Mouse (Mus musculus) heart, postnatal 0 days (tissue): Measurements from ENCODE around the gene Fam168b.

Experiments used
- CTCF ChIP-seq: IDR thresholded peaks from 2 replicates; pipeline ENCODE4 v1.5.1; 2016; ENCODE audit warnings: antibody characterized with exemption, control low read depth, low read depth
- EP300 ChIP-seq: IDR thresholded peaks from 2 replicates; pipeline ENCODE4 v1.6.1; 2016; ENCODE audit warnings: antibody characterized with exemption, low read depth

DNA sequence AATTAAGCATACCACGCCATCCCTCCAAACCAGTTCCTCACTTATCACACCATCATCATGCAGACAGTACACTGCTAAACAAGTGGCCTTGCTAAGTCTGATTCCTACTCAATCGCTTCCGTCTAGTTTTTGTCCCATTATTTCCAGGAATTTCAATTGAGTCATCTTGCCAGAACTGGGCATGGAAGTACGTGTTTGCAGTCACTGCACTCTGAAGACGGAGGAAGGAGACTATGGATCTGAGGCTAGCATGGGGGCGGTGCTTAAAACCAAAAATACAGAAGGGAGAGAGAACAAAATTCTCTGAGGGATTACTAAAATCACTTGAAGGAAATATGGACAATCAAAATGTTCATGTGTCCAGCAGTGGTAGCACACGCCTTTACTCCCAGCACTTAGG, 20.1 kb downstream of the Fam168b start:
- TF ChIP-seq CTCF: no peak
- TF ChIP-seq EP300: no peak
